Mouse (Mus musculus) monocyte, adult 5-6 weeks (primary cell): ENCODE measurements around the gene Aif1. TPM values are rescaled to one million over a fixed set of nuclear protein-coding genes. Genes with fewer than 3 reads are reported as not detected.
"Not testable (repeated sequence)": the region's sequence is repeated elsewhere in the genome, so short reads cannot be mapped to it uniquely, and the experiment has no call there.

Experiments
- ATAC-seq: fragments of 153-309, 156-312 bp; replicated peaks from 2 replicates; pipeline ENCODE4 v1.8.0; 2017; ENCODE audit warnings: mild to moderate bottlenecking; ENCODE audit not compliant: low TSS enrichment, insufficient number of reproducible peaks, severe bottlenecking, poor library complexity, low FRiP score
- total RNA-seq: library from RNA; stranded (forward); fragments of 200-1000, 200-491, 200-594 nt; gene quantifications from 3 replicates; pipeline ENCODE4 v1.2.3, GENCODE M21; 2017

Aif1 gene
- total RNA-seq, 1 experiment from 2014 or later = 64.8 TPM

DNA sequence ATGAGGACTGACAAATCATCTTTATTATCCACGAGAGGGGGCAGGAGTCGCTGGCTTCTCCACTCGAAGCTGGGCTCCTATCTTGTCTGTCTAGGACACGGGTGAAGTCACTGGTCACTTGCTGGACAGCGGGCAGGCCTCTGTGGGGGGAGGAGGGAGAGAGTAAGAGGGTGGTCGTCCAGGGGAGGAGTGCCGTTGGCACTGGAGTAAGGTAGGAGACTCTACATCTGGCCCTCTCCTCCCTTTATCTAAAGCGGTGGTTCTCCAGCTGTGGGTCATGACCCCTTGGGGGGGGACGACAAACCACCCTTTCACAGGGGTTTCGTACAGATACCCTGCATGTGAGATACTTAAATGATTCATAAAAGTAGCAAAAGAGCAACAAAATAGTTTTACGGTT is 46.9 kb downstream of the Aif1 start:
- no peak for ATAC-seq

DNA sequence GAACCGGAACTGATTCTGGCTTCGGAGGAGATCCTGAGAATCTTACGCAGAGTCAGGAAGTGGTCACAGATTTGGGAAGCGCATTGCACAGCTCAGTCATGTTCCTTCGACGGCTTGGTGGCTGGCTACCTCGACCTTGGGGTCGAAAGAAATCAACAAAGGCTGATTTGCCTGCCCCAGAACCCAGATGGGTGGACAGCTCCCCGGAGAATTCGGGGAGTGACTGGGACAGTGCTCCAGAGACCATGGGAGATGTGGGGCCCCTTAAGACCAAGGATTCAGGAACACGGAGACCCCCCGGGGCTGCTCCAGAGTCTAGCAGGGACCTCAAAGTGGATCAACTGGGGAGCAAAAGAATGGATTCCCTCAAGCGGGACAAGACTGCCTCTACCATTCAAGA is 48.9 kb downstream of the Aif1 start:
- ATAC-seq = no peak

DNA sequence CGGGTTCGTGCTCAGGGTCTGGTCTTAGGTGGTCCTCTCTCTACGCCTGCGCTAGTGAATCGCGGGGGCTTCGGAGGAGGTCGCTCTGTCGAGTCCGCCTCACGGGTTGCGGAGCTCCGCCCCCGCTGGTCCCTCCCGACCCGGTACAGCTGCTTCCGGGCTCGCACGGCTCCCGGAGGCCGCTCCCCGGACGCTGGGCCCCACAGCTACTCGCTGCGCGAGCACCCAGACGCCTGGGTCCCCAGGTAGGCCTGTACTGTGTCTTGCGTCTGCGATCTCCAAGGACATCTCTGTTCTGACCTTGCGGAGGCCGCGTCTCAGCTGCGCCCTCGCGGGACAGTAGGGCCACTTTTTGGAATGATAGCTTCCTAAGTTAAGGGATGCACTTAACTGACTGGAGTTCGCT is 49.7 kb downstream of the Aif1 start, which contains the start of gene D17H6S53E:
TSS of gene D17H6S53E (plus strand) at position 168 of the 406 bp plus-strand sequence.
- ATAC-seq = peak; percentile 20; the same call in 1 of the 2 replicates

GRCm38 (mm10) chr17:35125578-35125977 is 50.3 kb downstream of the Aif1 start:
- ATAC-seq = no peak

DNA sequence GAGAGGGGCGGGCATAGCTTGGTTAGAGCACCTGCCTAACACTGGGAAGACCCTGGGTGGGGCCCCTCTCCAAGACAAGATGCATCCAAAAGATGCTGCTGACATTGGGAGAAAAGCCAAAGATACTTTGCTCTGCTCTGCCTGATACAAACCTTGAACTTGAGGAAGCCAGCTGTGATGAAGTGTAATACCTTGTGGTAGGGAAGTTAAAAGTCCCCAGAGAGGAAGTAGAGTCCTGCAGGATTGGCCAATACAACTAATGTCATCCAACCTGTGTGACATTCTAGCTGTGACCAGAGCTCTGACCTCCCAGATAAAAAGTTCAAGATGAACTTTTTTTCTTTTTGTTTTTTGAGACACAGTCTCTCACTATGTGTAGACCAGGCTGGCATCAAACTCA is 50.8 kb downstream of the Aif1 start:
- ATAC-seq = peak; percentile 33

DNA sequence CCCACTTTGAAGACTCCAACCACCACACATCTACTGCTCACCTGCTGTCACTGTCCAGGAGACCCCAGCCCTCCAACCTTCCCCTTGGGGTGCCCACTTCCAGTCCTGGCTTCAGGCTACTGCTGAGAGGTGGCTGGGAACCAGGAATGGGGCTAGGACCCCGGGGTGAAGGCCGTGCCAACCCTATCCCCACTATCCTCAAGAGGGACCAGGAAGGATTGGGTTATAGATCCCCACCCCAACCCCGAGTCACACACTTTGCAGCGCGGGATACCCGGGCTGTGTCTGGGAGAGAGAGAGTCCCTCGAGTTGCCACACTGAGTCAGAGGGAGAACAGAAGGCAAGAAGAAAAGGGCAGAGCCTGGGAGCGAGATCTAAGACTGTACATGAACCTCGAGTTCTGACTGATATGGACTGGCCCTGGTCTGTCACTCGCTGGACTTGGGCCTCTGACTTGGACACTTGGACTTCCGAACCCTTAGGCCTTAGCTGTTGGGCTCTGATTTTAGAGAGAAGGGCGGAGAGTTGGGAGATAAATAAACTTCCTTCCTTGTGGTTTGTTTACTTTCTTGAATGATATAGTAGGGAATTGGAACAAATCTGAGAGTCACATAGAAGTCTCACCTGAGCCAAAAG is 51.5 kb downstream of the Aif1 start:
- not testable (repeated sequence) for ATAC-seq

DNA sequence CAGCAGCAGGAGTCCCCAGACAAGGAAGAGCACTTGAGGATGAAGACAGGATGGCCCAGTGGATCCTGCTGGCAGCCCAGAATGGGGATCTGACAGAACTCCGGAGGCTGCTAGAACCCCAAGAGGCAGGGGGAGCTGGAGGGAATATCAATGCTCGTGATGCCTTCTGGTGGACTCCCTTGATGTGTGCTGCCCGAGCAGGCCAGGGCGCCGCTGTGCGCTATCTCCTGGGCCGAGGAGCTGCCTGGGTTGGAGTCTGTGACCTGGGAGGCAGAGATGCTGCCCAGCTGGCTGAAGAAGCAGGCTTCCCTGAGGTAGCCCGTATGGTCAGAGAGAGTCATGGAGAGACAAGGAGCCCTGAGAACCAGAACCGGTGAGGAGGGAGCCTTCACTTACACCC is 52.6 kb downstream of the Aif1 start:
- not testable (repeated sequence) for ATAC-seq

- ATAC-seq = 0 out of 2 replicates have a peak, but pooled peaks have one; percentile 7
Measured at GRCm38 (mm10) chr17:35121871-35122303, 54.0 kb downstream of the Aif1 start, which contains the start of gene Csnk2b. TSS of gene Csnk2b (minus strand) at chr17:35122053.

DNA sequence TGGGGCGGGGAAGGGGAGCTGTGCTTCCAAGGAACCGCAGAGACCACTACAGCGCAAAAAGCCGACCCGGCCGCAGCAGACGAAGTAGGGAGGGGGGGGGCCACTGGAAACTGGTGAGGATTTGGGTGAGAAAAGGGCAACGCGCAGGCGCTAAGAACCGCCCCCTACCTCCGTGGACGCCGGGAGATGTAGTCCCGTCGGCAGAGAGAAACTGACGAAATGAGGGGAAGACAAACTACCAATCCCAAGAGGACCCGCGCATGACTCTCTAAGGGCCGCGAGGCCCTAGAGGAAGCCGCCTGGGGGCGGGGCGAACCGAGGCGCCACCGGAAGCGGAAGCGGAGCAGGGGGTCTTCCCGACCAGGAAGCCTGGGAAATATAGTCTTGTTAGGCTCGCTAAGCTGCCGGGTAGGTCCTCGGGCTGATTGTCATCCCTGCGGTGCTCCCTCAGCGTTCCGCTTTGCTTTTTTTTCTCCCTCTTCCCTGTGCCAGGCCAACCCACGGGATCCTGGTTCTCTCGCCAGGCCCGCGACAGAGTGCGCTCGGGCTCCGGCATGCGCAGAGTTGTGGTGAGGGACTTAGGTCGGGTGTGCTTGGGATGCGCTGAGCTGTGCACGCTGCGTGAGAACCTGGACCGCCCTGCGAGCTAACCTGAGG is 54.6 kb downstream of the Aif1 start, which contains the start of gene Gpank1:
TSS of gene Gpank1 (plus strand) at position 313 of the 657 bp plus-strand sequence.
- ATAC-seq = peak; percentile 88

Other genes with a start within 250 kb of the Aif1 start
- 29.6 to 39.9 TPM (median 37.2 TPM) in 3 replicates for gene Neu1, start 244.8 kb downstream of the Aif1 start, total RNA-seq
- gene Hspa1b, start 216.8 kb downstream of the Aif1 start, total RNA-seq = 12.5 to 375 TPM (median 15.8 TPM) in 3 replicates
- gene Gm20481, start 206.2 kb downstream of the Aif1 start, total RNA-seq = 1.4 TPM in 1 of 3 replicates, not detected in the others
- 4.9 to 201 TPM (median 8.6 TPM) in 3 replicates for gene Hspa1a, start 203.9 kb downstream of the Aif1 start, total RNA-seq
- 1.1 to 1.7 TPM in 2 of 3 replicates, not detected in the other for gene Hspa1l, start 203.4 kb downstream of the Aif1 start, total RNA-seq
- gene Lsm2, start 194.2 kb downstream of the Aif1 start, total RNA-seq = 9.3 to 13.9 TPM (median 10.6 TPM) in 3 replicates
- 89.9 to 126 TPM (median 116 TPM) in 3 replicates for gene Vars, start 175.1 kb downstream of the Aif1 start, total RNA-seq
- not detected in 3 replicates for gene Vwa7, start 159.5 kb downstream of the Aif1 start, total RNA-seq
- gene Sapcd1, start 148.1 kb downstream of the Aif1 start, total RNA-seq = 1.2 TPM in 1 of 3 replicates, not detected in the others
- 0.76 to 1.6 TPM in 2 of 3 replicates, not detected in the other for gene Msh5, start 129.3 kb downstream of the Aif1 start, total RNA-seq
- 356 to 514 TPM (median 477 TPM) in 3 replicates for gene Clic1, start 126.1 kb downstream of the Aif1 start, total RNA-seq
- 1.1 TPM in 1 of 3 replicates, not detected in the others for gene Ddah2, start 117.0 kb downstream of the Aif1 start, total RNA-seq
- gene Ly6g6c, start 110.7 kb downstream of the Aif1 start, total RNA-seq = not detected in 3 replicates
- 0.57 to 3.1 TPM (median 0.75 TPM) in 3 replicates for gene Mpig6b, start 109.9 kb downstream of the Aif1 start, total RNA-seq
- gene Ly6g6e, start 99.2 kb downstream of the Aif1 start, total RNA-seq = not detected in 3 replicates
- gene Ly6g6d, start 98.0 kb downstream of the Aif1 start, total RNA-seq = 2.3 TPM in 1 of 3 replicates, not detected in the others
- 0.39 TPM in 1 of 3 replicates, not detected in the others for gene Ly6g6f, start 90.5 kb downstream of the Aif1 start, total RNA-seq
- gene Abhd16a, start 86.8 kb downstream of the Aif1 start, total RNA-seq = 24.3 to 47.0 TPM (median 28.3 TPM) in 3 replicates
- not detected in 3 replicates for gene Ly6g5c, start 67.8 kb downstream of the Aif1 start, total RNA-seq
- gene Ly6g5b, start 60.6 kb downstream of the Aif1 start, total RNA-seq = not detected in 3 replicates
- 62.4 to 126 TPM (median 65.8 TPM) in 3 replicates for gene Gpank1, start 54.6 kb downstream of the Aif1 start, total RNA-seq
- gene Csnk2b, start 54.0 kb downstream of the Aif1 start, total RNA-seq = 188 to 293 TPM (median 226 TPM) in 3 replicates
- gene D17H6S53E, start 49.7 kb downstream of the Aif1 start, total RNA-seq = 33.5 to 43.7 TPM (median 42.6 TPM) in 3 replicates
- 1.4 TPM in 1 of 3 replicates, not detected in the others for gene Apom, start 44.0 kb downstream of the Aif1 start, total RNA-seq
- 72.4 to 192 TPM (median 104 TPM) in 3 replicates for gene Bag6, start 40.9 kb downstream of the Aif1 start, total RNA-seq
- gene Prrc2a, start 11.2 kb downstream of the Aif1 start, total RNA-seq = 21.3 to 57.6 TPM (median 32.1 TPM) in 3 replicates
- gene Lst1, start 12.4 kb upstream of the Aif1 start, total RNA-seq = 763 to 1,006 TPM (median 964 TPM) in 3 replicates
- gene Ltb, start 18.4 kb upstream of the Aif1 start, total RNA-seq = 38.1 to 48.1 TPM (median 38.4 TPM) in 3 replicates
- gene Tnf, start 25.9 kb upstream of the Aif1 start, total RNA-seq = 37.0 to 62.7 TPM (median 38.1 TPM) in 3 replicates
- gene Lta, start 29.3 kb upstream of the Aif1 start, total RNA-seq = 1.7 TPM in 1 of 3 replicates, not detected in the others
- 0.64 to 2.9 TPM (median 2.7 TPM) in 3 replicates for gene Gm16181, start 44.8 kb upstream of the Aif1 start, total RNA-seq
- 1.4 to 6.5 TPM (median 2.6 TPM) in 3 replicates for gene Atp6v1g2, start 57.6 kb upstream of the Aif1 start, total RNA-seq
- gene Nfkbil1, start 59.7 kb upstream of the Aif1 start, total RNA-seq = 3.6 to 10.9 TPM (median 5.1 TPM) in 3 replicates
- 98.8 to 141 TPM (median 101 TPM) in 3 replicates for gene Ddx39b, start 65.7 kb upstream of the Aif1 start, total RNA-seq
- gene H2-D1, start 86.7 kb upstream of the Aif1 start, total RNA-seq = 2,987 to 4,272 TPM (median 3,836 TPM) in 3 replicates
- 0.11 to 0.38 TPM in 2 of 3 replicates, not detected in the other for gene H2-Q1, start 144.3 kb upstream of the Aif1 start, total RNA-seq
- gene H2-Q2, start 166.2 kb upstream of the Aif1 start, total RNA-seq = not detected in 3 replicates
- 159 to 219 TPM (median 177 TPM) in 3 replicates for gene H2-Q4, start 203.5 kb upstream of the Aif1 start, total RNA-seq
- gene H2-Q6, start 248.8 kb upstream of the Aif1 start, total RNA-seq = 235 to 503 TPM (median 268 TPM) in 3 replicates